Mouse (Mus musculus) intestine, embryonic 16.5 days (tissue): ENCODE results near the gene Ftcd. TPM values are rescaled to one million over a fixed set of nuclear protein-coding genes. Genes with fewer than 3 reads are reported as not detected.

ENCODE experiments used
- ATAC-seq: fragments of 200-750 bp; cut with Nextera tagmentation; 2 replicates; pipeline ENCODE4 v1.8.0; 2017; ENCODE audit warnings: moderate TSS enrichment, moderate library complexity
- H3K27ac ChIP-seq: fragments of 300-500 bp; sonication (generic); 2 replicates; pipeline ENCODE4 v1.5.1; 2014; ENCODE audit warnings: mild to moderate bottlenecking, low read length
- H3K27me3 ChIP-seq: fragments of 300-500 bp; sonication (generic); replicated peaks from 2 replicates; pipeline ENCODE4 v1.6.1; 2014; ENCODE audit warnings: low read length, control low read depth, mixed read lengths; ENCODE audit not compliant: control insufficient read depth, insufficient read depth
- H3K36me3 ChIP-seq: fragments of 300-500 bp; sonication (generic); 2 replicates; pipeline ENCODE4 v1.6.1; 2014; ENCODE audit warnings: low read length, control low read depth; ENCODE audit not compliant: control insufficient read depth, insufficient read depth
- H3K4me1 ChIP-seq: fragments of 300-500 bp; sonication (generic); 2 replicates; pipeline ENCODE4 v1.6.1; 2014; ENCODE audit warnings: low read length, control low read depth, mixed read lengths; ENCODE audit not compliant: control insufficient read depth, insufficient read depth
- H3K4me2 ChIP-seq: fragments of 300-500 bp; sonication (generic); 2 replicates; pipeline ENCODE4 v1.6.1; 2014; ENCODE audit warnings: low read depth, low read length, control low read depth
- H3K4me3 ChIP-seq: fragments of 300-500 bp; sonication (generic); 2 replicates; pipeline ENCODE4 v1.5.1; 2014; ENCODE audit warnings: mild to moderate bottlenecking, low read length
- H3K9ac ChIP-seq: fragments of 300-500 bp; sonication (generic); 2 replicates; pipeline ENCODE4 v1.6.1; 2014; ENCODE audit warnings: low read depth, low read length
- H3K9me3 ChIP-seq: fragments of 300-500 bp; sonication (generic); 2 replicates; pipeline ENCODE4 v1.6.1; 2016; ENCODE audit warnings: low read length, control low read depth; ENCODE audit not compliant: control insufficient read depth
- WGBS: fragments of 180-500 bp; shearing (Covaris S2); extraction: QIAGEN DNeasy Blood & Tissue Kit; methylation state at CpG from one replicate; pipeline ENCODE4 v1.1.7; 2014; 5-methylcytosine and 5-hydroxymethylcytosine counted together
- polyA plus RNA-seq: library from polyadenylated mRNA; unstranded; fragments of >200 nt; fragmentation: Nextera tagmentation; extraction: Ambion mirVana; gene quantifications from 2 replicates; pipeline ENCODE4 v1.2.1, GENCODE M21; 2015

Ftcd gene
- polyA plus RNA-seq, 1 experiment from 2014 or later, result 1.5 TPM

- no peaks in the 10 kb centered on the region for H3K27me3 ChIP-seq
- H3K36me3 ChIP-seq, result no peaks in the 10 kb centered on the region
- no peak overlapping the region for H3K9ac ChIP-seq
- 32% methylated on average over 1 of the region's 1 CpGs for WGBS
- no peaks in the 10 kb centered on the region for H3K9me3 ChIP-seq
- no peaks in the 10 kb centered on the region for H3K4me1 ChIP-seq
- H3K4me3 ChIP-seq, result no peak overlapping the region
- no peak for ATAC-seq
- H3K27ac ChIP-seq, result no peak overlapping the region
- H3K4me2 ChIP-seq, result no peak overlapping the region
Observed at GRCm38 (mm10) chr10:76586190-76586589, 10.7 kb downstream of the Ftcd start.

GRCm38 (mm10) chr10:76590197-76590596 is 14.7 kb downstream of the Ftcd start:
- H3K4me3 ChIP-seq, result no peak overlapping the region
- no peaks in the 10 kb centered on the region for H3K36me3 ChIP-seq
- H3K9me3 ChIP-seq, result no peaks in the 10 kb centered on the region
- no peak for ATAC-seq
- no peak overlapping the region for H3K9ac ChIP-seq
- no peaks in the 10 kb centered on the region for H3K4me1 ChIP-seq
- 81% methylated on average over 11 of the region's 11 CpGs for WGBS
- H3K4me2 ChIP-seq, result no peak overlapping the region
- no peak overlapping the region for H3K27ac ChIP-seq
- no peaks in the 10 kb centered on the region for H3K27me3 ChIP-seq

- Histone ChIP-seq H3K4me2 (no peak overlapping the region), H3K4me1 (no peaks in the 10 kb centered on the region), H3K9ac (no peak overlapping the region), H3K27me3 (no peaks in the 10 kb centered on the region), H3K36me3 (peaks cover 4% of the 10 kb centered on the region; the same call in 1 of the 2 replicates), H3K9me3 (no peaks in the 10 kb centered on the region), H3K27ac (no peak overlapping the region), H3K4me3 (no peak overlapping the region)
- no peak for ATAC-seq
- 93% methylated on average over 31 of the region's 31 CpGs for WGBS
Observed at GRCm38 (mm10) chr10:76596338-76596737, 20.9 kb downstream of the Ftcd start.

GRCm38 (mm10) chr10:76602690-76603089 is 27.2 kb downstream of the Ftcd start:
- Histone ChIP-seq H3K9me3 (no peaks in the 10 kb centered on the region), H3K4me2 (no peak overlapping the region), H3K36me3 (peaks cover 11% of the 10 kb centered on the region), H3K27ac (no peak overlapping the region), H3K4me3 (no peak overlapping the region), H3K27me3 (no peaks in the 10 kb centered on the region), H3K9ac (no peak overlapping the region), H3K4me1 (no peaks in the 10 kb centered on the region)
- WGBS, result 69% methylated on average over 3 of the region's 3 CpGs
- no peak for ATAC-seq

- 84% methylated on average over 7 of the region's 7 CpGs for WGBS
- H3K36me3 ChIP-seq, result peaks cover 7% of the 10 kb centered on the region
- H3K27ac ChIP-seq, result no peak overlapping the region
- ATAC-seq, result no peak
- H3K9me3 ChIP-seq, result no peaks in the 10 kb centered on the region
- H3K4me1 ChIP-seq, result 0 out of 2 replicates have a peak, but pooled peaks cover 3% of the 10 kb centered on the region
- H3K9ac ChIP-seq, result no peak overlapping the region
- no peak overlapping the region for H3K4me3 ChIP-seq
- H3K4me2 ChIP-seq, result no peak overlapping the region
- no peaks in the 10 kb centered on the region for H3K27me3 ChIP-seq
Observed at GRCm38 (mm10) chr10:76612473-76612872, 37.0 kb downstream of the Ftcd start.

- ATAC-seq, result no peak
- Histone ChIP-seq H3K4me2 (peak overlapping the region; percentile 60), H3K4me3 (peak overlapping the region; percentile 57), H3K9me3 (no peaks in the 10 kb centered on the region), H3K36me3 (no peaks in the 10 kb centered on the region), H3K27ac (peak overlapping the region; percentile 78), H3K4me1 (peaks cover 9% of the 10 kb centered on the region), H3K9ac (peak overlapping the region; percentile 80), H3K27me3 (no peaks in the 10 kb centered on the region)
- WGBS, result 58% methylated on average over 4 of the region's 4 CpGs
Observed at GRCm38 (mm10) chr10:76622411-76622810, 47.0 kb downstream of the Ftcd start.

- Histone ChIP-seq H3K4me1 (peaks cover 12% of the 10 kb centered on the region), H3K36me3 (no peaks in the 10 kb centered on the region), H3K4me2 (peak within 1 kb of the TSS; percentile 60), H3K27me3 (no peaks in the 10 kb centered on the region), H3K4me3 (peak within 1 kb of the TSS; percentile 57), H3K9ac (peak within 1 kb of the TSS; percentile 80), H3K27ac (peak within 1 kb of the TSS; percentile 82), H3K9me3 (no peaks in the 10 kb centered on the region)
- WGBS, result 2% methylated on average over 31 of the region's 31 CpGs
- ATAC-seq, result peak; percentile 94
Observed at GRCm38 (mm10) chr10:76622928-76623680, 47.7 kb downstream of the Ftcd start, which contains the start of gene Col6a2. Gene Col6a2, minus strand, starts transcription at chr10:76623630.

- WGBS, result 20% methylated on average over 7 of the region's 7 CpGs
- Histone ChIP-seq H3K9me3 (no peaks in the 10 kb centered on the region), H3K36me3 (no peaks in the 10 kb centered on the region), H3K9ac (peak overlapping the region; percentile 51), H3K4me2 (peak overlapping the region; percentile 60), H3K4me3 (no peak overlapping the region; the same call in 1 of the 2 replicates), H3K27me3 (no peaks in the 10 kb centered on the region), H3K27ac (peak overlapping the region; percentile 82), H3K4me1 (peaks cover 12% of the 10 kb centered on the region)
- ATAC-seq, result peak; percentile 8; the same call in 1 of the 2 replicates
Observed at GRCm38 (mm10) chr10:76623734-76624133, 48.3 kb downstream of the Ftcd start.

- Histone ChIP-seq H3K27me3 (no peaks in the 10 kb centered on the region), H3K9me3 (no peaks in the 10 kb centered on the region), H3K4me2 (no peak overlapping the region), H3K9ac (no peak overlapping the region), H3K36me3 (no peaks in the 10 kb centered on the region), H3K27ac (peak overlapping the region; percentile 2; the same call in 1 of the 2 replicates), H3K4me1 (peaks cover 12% of the 10 kb centered on the region), H3K4me3 (no peak overlapping the region)
- 63% methylated on average over 7 of the region's 7 CpGs for WGBS
- no peak for ATAC-seq
Observed at GRCm38 (mm10) chr10:76624903-76625302, 49.5 kb downstream of the Ftcd start.
